Mouse (Mus musculus): ENCODE data around the gene Tmem268. TPM values are rescaled to one million over a fixed set of nuclear protein-coding genes. Genes with fewer than 3 reads are reported as not detected.

Gene Tmem268
- polyA plus RNA-seq, 1 experiment, result 19.5 TPM

- no peak for TF ChIP-seq REST (IDR thresholded peaks at IDR 0.05; ENCODE audit: insufficient read depth, insufficient read length)
- no peak for TF ChIP-seq MYOD1 (IDR thresholded peaks at IDR 0.05; ENCODE audit: control insufficient read depth in 1 of 3, insufficient read length in 2 of 3, low read depth in 2 of 3)
- TF ChIP-seq POLR2A (IDR thresholded peaks at IDR 0.05; ENCODE audit: insufficient read length, low read depth), result peak; percentile 31
- no peak for TF ChIP-seq MAX (IDR thresholded peaks at IDR 0.05; ENCODE audit: low read depth)
- TF ChIP-seq USF1 (IDR thresholded peaks at IDR 0.05; ENCODE audit: low read depth), result no peak
- no peak for TF ChIP-seq E2F4 (IDR thresholded peaks at IDR 0.05; ENCODE audit: insufficient read depth)
- TF ChIP-seq POLR2AphosphoS2 (IDR thresholded peaks at IDR 0.05; ENCODE audit: insufficient read length, low read depth), result peak; percentile 74
- no peak for TF ChIP-seq TCF12 (IDR thresholded peaks at IDR 0.05; ENCODE audit: insufficient read depth, poor library complexity, severe bottlenecking)
- no peak for TF ChIP-seq MYOG (IDR thresholded peaks at IDR 0.05; ENCODE audit: control insufficient read depth in 1 of 3, insufficient read depth in 1 of 3, insufficient read length in 2 of 3, low read depth in 2 of 3)
- peak; percentile 91 for TF ChIP-seq CEBPB (IDR thresholded peaks at IDR 0.05; ENCODE audit: insufficient read depth, poor library complexity, severe bottlenecking)
- no peak for TF ChIP-seq TCF3 (IDR thresholded peaks at IDR 0.05; ENCODE audit: insufficient read length, low read depth)
- TF ChIP-seq SRF (IDR thresholded peaks at IDR 0.05; ENCODE audit: control insufficient read depth, insufficient read length, low read depth), result no peak
- Histone ChIP-seq H3K4me3 (peak overlapping the region; percentile 86), H3K4me2 (ENCODE audit: low read depth) (peak overlapping the region; percentile 96), H3ac (ENCODE audit: control insufficient read depth, insufficient read length) (no peak overlapping the region), H3K79me2 (ENCODE audit: control insufficient read depth, insufficient read depth) (peaks cover 59% of the 10 kb centered on the region), H3K27me3 (ENCODE audit: control insufficient read depth, insufficient read depth, insufficient read length) (no peaks in the 10 kb centered on the region), H3K36me3 (ENCODE audit: control insufficient read depth, insufficient read depth) (peaks cover 39% of the 10 kb centered on the region)
These were observed 10.8 kb upstream of the Tmem268 start for GRCm38 (mm10) chr4:63547799-63548198.

- Histone ChIP-seq H3K27me3 (ENCODE audit: control insufficient read depth, insufficient read depth, insufficient read length) (no peaks in the 10 kb centered on the region), H3K36me3 (ENCODE audit: control insufficient read depth, insufficient read depth) (peaks cover 43% of the 10 kb centered on the region), H3ac (ENCODE audit: control insufficient read depth, insufficient read length) (no peak overlapping the region), H3K79me2 (ENCODE audit: control insufficient read depth, insufficient read depth) (peaks cover 59% of the 10 kb centered on the region), H3K4me2 (ENCODE audit: low read depth) (peak overlapping the region; percentile 96), H3K4me3 (no peak overlapping the region)
- TF ChIP-seq POLR2A (IDR thresholded peaks at IDR 0.05; ENCODE audit: insufficient read length, low read depth) (no peak), USF1 (IDR thresholded peaks at IDR 0.05; ENCODE audit: low read depth) (no peak), CEBPB (IDR thresholded peaks at IDR 0.05; ENCODE audit: insufficient read depth, poor library complexity, severe bottlenecking) (no peak)
These were observed 10.1 kb upstream of the Tmem268 start for GRCm38 (mm10) chr4:63548491-63548890.

- Histone ChIP-seq H3K79me2 (ENCODE audit: control insufficient read depth, insufficient read depth) (peaks cover 50% of the 10 kb centered on the region), H3K4me3 (no peak overlapping the region), H3K27me3 (ENCODE audit: control insufficient read depth, insufficient read depth, insufficient read length) (no peaks in the 10 kb centered on the region), H3K4me2 (ENCODE audit: low read depth) (no peak overlapping the region), H3K36me3 (ENCODE audit: control insufficient read depth, insufficient read depth) (peaks cover 65% of the 10 kb centered on the region), H3ac (ENCODE audit: control insufficient read depth, insufficient read length) (no peak overlapping the region)
- TF ChIP-seq CEBPB (IDR thresholded peaks at IDR 0.05; ENCODE audit: insufficient read depth, poor library complexity, severe bottlenecking), result no peak
These were observed 7.7 kb upstream of the Tmem268 start for GRCm38 (mm10) chr4:63550908-63551307.

- Histone ChIP-seq H3K4me2 (ENCODE audit: low read depth) (no peak overlapping the region), H3K36me3 (ENCODE audit: control insufficient read depth, insufficient read depth) (peaks cover 65% of the 10 kb centered on the region), H3K4me3 (no peak overlapping the region), H3ac (ENCODE audit: control insufficient read depth, insufficient read length) (no peak overlapping the region), H3K27me3 (ENCODE audit: control insufficient read depth, insufficient read depth, insufficient read length) (no peaks in the 10 kb centered on the region), H3K79me2 (ENCODE audit: control insufficient read depth, insufficient read depth) (peaks cover 30% of the 10 kb centered on the region)
- TF ChIP-seq MYOD1 (IDR thresholded peaks at IDR 0.05; ENCODE audit: control insufficient read depth in 1 of 3, insufficient read length in 2 of 3, low read depth in 2 of 3), result no peak
- TF ChIP-seq USF1 (IDR thresholded peaks at IDR 0.05; ENCODE audit: low read depth), result no peak
- TF ChIP-seq SRF (IDR thresholded peaks at IDR 0.05; ENCODE audit: control insufficient read depth, insufficient read length, low read depth), result no peak
- TF ChIP-seq E2F4 (IDR thresholded peaks at IDR 0.05; ENCODE audit: insufficient read depth), result no peak
- TF ChIP-seq MYOG (IDR thresholded peaks at IDR 0.05; ENCODE audit: control insufficient read depth in 1 of 3, insufficient read depth in 1 of 3, insufficient read length in 2 of 3, low read depth in 2 of 3), result no peak
- no peak for TF ChIP-seq CEBPB (IDR thresholded peaks at IDR 0.05; ENCODE audit: insufficient read depth, poor library complexity, severe bottlenecking)
- TF ChIP-seq POLR2AphosphoS2 (IDR thresholded peaks at IDR 0.05; ENCODE audit: insufficient read length, low read depth), result no peak
- TF ChIP-seq TCF12 (IDR thresholded peaks at IDR 0.05; ENCODE audit: insufficient read depth, poor library complexity, severe bottlenecking), result no peak
- no peak for TF ChIP-seq POLR2A (IDR thresholded peaks at IDR 0.05; ENCODE audit: insufficient read length, low read depth)
- TF ChIP-seq MAX (IDR thresholded peaks at IDR 0.05; ENCODE audit: low read depth), result no peak
- TF ChIP-seq TCF3 (IDR thresholded peaks at IDR 0.05; ENCODE audit: insufficient read length, low read depth), result no peak
- no peak for TF ChIP-seq REST (IDR thresholded peaks at IDR 0.05; ENCODE audit: insufficient read depth, insufficient read length)
These were observed 5.7 kb upstream of the Tmem268 start for GRCm38 (mm10) chr4:63552865-63553264.

- peaks cover 20% of the 10 kb centered on the region for H3K79me2 ChIP-seq (ENCODE audit: control insufficient read depth, insufficient read depth)
- no peaks in the 10 kb centered on the region for H3K27me3 ChIP-seq (ENCODE audit: control insufficient read depth, insufficient read depth, insufficient read length)
- no peak overlapping the region for H3ac ChIP-seq (ENCODE audit: control insufficient read depth, insufficient read length)
- H3K36me3 ChIP-seq (ENCODE audit: control insufficient read depth, insufficient read depth), result peaks cover 61% of the 10 kb centered on the region
- TF ChIP-seq POLR2A (IDR thresholded peaks at IDR 0.05; ENCODE audit: insufficient read length, low read depth) (peak; percentile 12), MYOD1 (IDR thresholded peaks at IDR 0.05; ENCODE audit: control insufficient read depth in 1 of 3, insufficient read length in 2 of 3, low read depth in 2 of 3) (no peak)
- H3K4me3 ChIP-seq, result no peak overlapping the region
- no peak overlapping the region for H3K4me2 ChIP-seq (ENCODE audit: low read depth)
These were observed 4.6 kb upstream of the Tmem268 start for GRCm38 (mm10) chr4:63553789-63554576.
